Mouse (Mus musculus) large intestine, adult 2 months (tissue): ENCODE results near the gene Olfr1426. TPM values are rescaled to one million over a fixed set of nuclear protein-coding genes. Genes with fewer than 3 reads are reported as not detected.
A peak's percentile ranks its signal among the peaks of the same experiment; 100 is the strongest.
"Not testable (repeated sequence)": the region's sequence is repeated elsewhere in the genome, so short reads cannot be mapped to it uniquely, and the experiment has no call there.

ENCODE experiments used
- DNase-seq: peaks from one replicate; pipeline ENCODE4 v3.0.0-alpha.2; 2012; ENCODE audit warnings: low read depth, low spot score
- WGBS: fragments of 180-500 bp; shearing (Covaris S2); methylation state at CpG from one replicate; pipeline ENCODE4 v1.1.7; 2018; 5-methylcytosine and 5-hydroxymethylcytosine counted together
- polyA plus RNA-seq: library from polyadenylated mRNA; depleted of rRNA; stranded (reverse); fragments of >200 nt; gene quantifications from 2 replicates; pipeline ENCODE4 v1.2.3, GENCODE M21; 2012; rRNA removed

Olfr1426 gene
- polyA plus RNA-seq, result not detected in 2 replicates

GRCm38 (mm10) chr19:12091913-12092312 lies at the start of gene Olfr1426:
Olfr1426 (minus strand) TSS chr19:12092013.
- 85% methylated on average over 1 of the region's 1 CpGs for WGBS
- DNase-seq, result no peak

- peak; percentile 2 for DNase-seq
Observed at GRCm38 (mm10) chr19:12134289-12134688, 42.5 kb upstream of the Olfr1426 start.

GRCm38 (mm10) chr19:12123103-12123502 lies 31.3 kb upstream of the Olfr1426 start, which contains the start of gene Olfr76:
Olfr76 (minus strand) TSS chr19:12123203.
- 68% methylated on average over 3 of the region's 3 CpGs for WGBS
- no peak for DNase-seq

More at GRCm38 (mm10) chr19:12134289-12134688, 42.5 kb upstream of the Olfr1426 start:
- 23% methylated on average over 2 of the region's 2 CpGs for WGBS

GRCm38 (mm10) chr19:12116464-12116863 lies 24.7 kb upstream of the Olfr1426 start:
- DNase-seq, result no peak
- WGBS, result 89% methylated on average over 3 of the region's 3 CpGs

- DNase-seq, result no peak
- WGBS, result 68% methylated on average over 1 of the region's 1 CpGs
Observed at GRCm38 (mm10) chr19:12115797-12116196, 24.0 kb upstream of the Olfr1426 start, which contains the start of gene Olfr1428. Olfr1428 (minus strand) TSS chr19:12115897.

GRCm38 (mm10) chr19:12113807-12114206 lies 22.0 kb upstream of the Olfr1426 start:
- DNase-seq, result no peak
- 37% methylated on average over 1 of the region's 1 CpGs for WGBS

- 40% methylated on average over 1 of the region's 1 CpGs for WGBS
- no peak for DNase-seq
Observed at GRCm38 (mm10) chr19:12104541-12104940, 12.7 kb upstream of the Olfr1426 start.

GRCm38 (mm10) chr19:12103234-12103633 lies 11.4 kb upstream of the Olfr1426 start, which contains the start of gene Olfr1427:
Olfr1427 (minus strand) TSS chr19:12103334.
- no peak for DNase-seq
- WGBS, result 98% methylated on average over 2 of the region's 2 CpGs

GRCm38 (mm10) chr19:12077631-12078030 lies 14.2 kb downstream of the Olfr1426 start, which contains the start of gene Olfr1425:
Olfr1425 (minus strand) TSS chr19:12077731.
- 79% methylated on average over 4 of the region's 4 CpGs for WGBS
- DNase-seq, result not testable (repeated sequence)

- WGBS, result 84% methylated on average over 1 of the region's 1 CpGs
- DNase-seq, result not testable (repeated sequence)
Observed at GRCm38 (mm10) chr19:12069546-12069945, 22.3 kb downstream of the Olfr1426 start.

GRCm38 (mm10) chr19:12067806-12068205 lies 24.0 kb downstream of the Olfr1426 start:
- not testable (repeated sequence) for DNase-seq
- WGBS, result 44% methylated on average over 1 of the region's 1 CpGs

- 76% methylated on average over 1 of the region's 1 CpGs for WGBS
- DNase-seq, result not testable (repeated sequence)
Observed at GRCm38 (mm10) chr19:12062582-12062981, 29.2 kb downstream of the Olfr1426 start, which contains the start of gene Olfr1424. Olfr1424 (minus strand) TSS chr19:12062682.

GRCm38 (mm10) chr19:12043163-12043562 lies 48.6 kb downstream of the Olfr1426 start:
- no peak for DNase-seq
- WGBS, result 88% methylated on average over 5 of the region's 5 CpGs

GRCm38 (mm10) chr19:12041217-12041616 lies 50.6 kb downstream of the Olfr1426 start, which contains the start of gene Olfr1423:
Olfr1423 (minus strand) TSS chr19:12041317.
- WGBS, result 44% methylated on average over 2 of the region's 2 CpGs

GRCm38 (mm10) chr19:12037727-12038126 lies 54.1 kb downstream of the Olfr1426 start:
- no peak for DNase-seq

More at GRCm38 (mm10) chr19:12041217-12041616, 50.6 kb downstream of the Olfr1426 start, which contains the start of gene Olfr1423:
- DNase-seq, result no peak

Other genes starting within 250 kb of the Olfr1426 start
- gene Olfr1418, start 230.9 kb downstream of the Olfr1426 start, polyA plus RNA-seq, result not detected in 2 replicates
- not detected in 2 replicates for gene Olfr1419, start 216.9 kb downstream of the Olfr1426 start, polyA plus RNA-seq
- gene Olfr1420, start 205.4 kb downstream of the Olfr1426 start, polyA plus RNA-seq, result not detected in 2 replicates
- 10.4 and 16.4 TPM in 2 replicates for gene Patl1, start 179.6 kb downstream of the Olfr1426 start, polyA plus RNA-seq
- gene Osbp, start 126.1 kb downstream of the Olfr1426 start, polyA plus RNA-seq, result 22.0 and 29.3 TPM in 2 replicates
- gene Olfr1423, start 50.7 kb downstream of the Olfr1426 start, polyA plus RNA-seq, result not detected in 2 replicates
- gene Olfr1424, start 29.3 kb downstream of the Olfr1426 start, polyA plus RNA-seq, result not detected in 2 replicates
- gene Olfr1425, start 14.3 kb downstream of the Olfr1426 start, polyA plus RNA-seq, result not detected in 2 replicates
- gene Olfr1427, start 11.3 kb upstream of the Olfr1426 start, polyA plus RNA-seq, result not detected in 2 replicates
- gene Olfr1428, start 23.9 kb upstream of the Olfr1426 start, polyA plus RNA-seq, result not detected in 2 replicates
- not detected in 2 replicates for gene Olfr76, start 31.2 kb upstream of the Olfr1426 start, polyA plus RNA-seq
- gene Olfr1555-ps1, start 78.1 kb upstream of the Olfr1426 start, polyA plus RNA-seq, result not detected in 2 replicates
- gene Olfr1431, start 108.6 kb upstream of the Olfr1426 start, polyA plus RNA-seq, result not detected in 2 replicates
- gene Olfr1432, start 140.6 kb upstream of the Olfr1426 start, polyA plus RNA-seq, result not detected in 2 replicates
- not detected in 2 replicates for gene Olfr262, start 149.6 kb upstream of the Olfr1426 start, polyA plus RNA-seq
- gene Olfr235, start 169.0 kb upstream of the Olfr1426 start, polyA plus RNA-seq, result not detected in 2 replicates
- not detected in 2 replicates for gene Olfr1434, start 187.8 kb upstream of the Olfr1426 start, polyA plus RNA-seq
- gene Olfr1436, start 207.1 kb upstream of the Olfr1426 start, polyA plus RNA-seq, result not detected in 2 replicates
- not detected in 2 replicates for gene Olfr1437, start 233.1 kb upstream of the Olfr1426 start, polyA plus RNA-seq
- not detected in 2 replicates for gene Olfr1438-ps1, start 243.9 kb upstream of the Olfr1426 start, polyA plus RNA-seq